Mouse (Mus musculus): ENCODE measurements at regions not wholly inside any gene's neighbourhood (a gene's known extent, or its start where the extent isn't known, plus 50 kb on each side); places are given as distances from the start of the nearest gene placed in this dataset.

- no peaks in the 10 kb centered on the region for H3K4me1 ChIP-seq (ENCODE audit: control insufficient read depth, insufficient read depth, low read depth, low read length)
- no peak for ATAC-seq
- H3K27me3 ChIP-seq (replicated peaks; ENCODE audit: control insufficient read depth, insufficient read depth, low read length), result no peaks in the 10 kb centered on the region
- no peak overlapping the region for H3K27ac ChIP-seq (ENCODE audit: low read depth, low read length)
- H3K9ac ChIP-seq (ENCODE audit: low read depth, low read length), result no peak overlapping the region
- WGBS, result 94% methylated on average over 12 of the region's 12 CpGs
- H3K9me3 ChIP-seq (ENCODE audit: control insufficient read depth, low read length), result no peaks in the 10 kb centered on the region
- H3K4me3 ChIP-seq (ENCODE audit: low read length), result no peak overlapping the region
- H3K4me2 ChIP-seq (ENCODE audit: low read length), result no peak overlapping the region
- H3K36me3 ChIP-seq (ENCODE audit: control insufficient read depth, insufficient read depth, low read length), result no peaks in the 10 kb centered on the region
Measured at GRCm38 (mm10) chr4:152663069-152663468, 185.4 kb upstream of the Kcnab2 start.

GRCm38 (mm10) chr4:152662439-152662838 lies 184.8 kb upstream of the Kcnab2 start:
- 73% methylated on average over 11 of the region's 11 CpGs for WGBS

GRCm38 (mm10) chr4:152650198-152650597 lies 172.5 kb upstream of the Kcnab2 start:
- no peak overlapping the region for H3K4me3 ChIP-seq (ENCODE audit: low read length)
- H3K27ac ChIP-seq (ENCODE audit: low read depth, low read length), result no peak overlapping the region
- peaks cover 2% of the 10 kb centered on the region; the same call in 1 of the 2 replicates for H3K4me1 ChIP-seq (ENCODE audit: control insufficient read depth, insufficient read depth, low read depth, low read length)
- H3K9ac ChIP-seq (ENCODE audit: low read depth, low read length), result no peak overlapping the region
- no peak overlapping the region for H3K4me2 ChIP-seq (ENCODE audit: low read length)
- no peaks in the 10 kb centered on the region for H3K36me3 ChIP-seq (ENCODE audit: control insufficient read depth, insufficient read depth, low read length)
- H3K9me3 ChIP-seq (ENCODE audit: control insufficient read depth, low read length), result no peaks in the 10 kb centered on the region
- ATAC-seq, result no peak
- no peaks in the 10 kb centered on the region for H3K27me3 ChIP-seq (replicated peaks; ENCODE audit: control insufficient read depth, insufficient read depth, low read length)
- 87% methylated on average over 8 of the region's 8 CpGs for WGBS

More at GRCm38 (mm10) chr4:152662439-152662838, 184.8 kb upstream of the Kcnab2 start:
- Histone ChIP-seq H3K9ac (ENCODE audit: low read depth, low read length) (no peak overlapping the region), H3K27ac (ENCODE audit: low read depth, low read length) (no peak overlapping the region), H3K4me2 (ENCODE audit: low read length) (no peak overlapping the region), H3K4me1 (ENCODE audit: control insufficient read depth, insufficient read depth, low read depth, low read length) (no peaks in the 10 kb centered on the region), H3K27me3 (replicated peaks; ENCODE audit: control insufficient read depth, insufficient read depth, low read length) (no peaks in the 10 kb centered on the region), H3K36me3 (ENCODE audit: control insufficient read depth, insufficient read depth, low read length) (no peaks in the 10 kb centered on the region), H3K9me3 (ENCODE audit: control insufficient read depth, low read length) (no peaks in the 10 kb centered on the region), H3K4me3 (ENCODE audit: low read length) (no peak overlapping the region)
- ATAC-seq, result no peak

DNA sequence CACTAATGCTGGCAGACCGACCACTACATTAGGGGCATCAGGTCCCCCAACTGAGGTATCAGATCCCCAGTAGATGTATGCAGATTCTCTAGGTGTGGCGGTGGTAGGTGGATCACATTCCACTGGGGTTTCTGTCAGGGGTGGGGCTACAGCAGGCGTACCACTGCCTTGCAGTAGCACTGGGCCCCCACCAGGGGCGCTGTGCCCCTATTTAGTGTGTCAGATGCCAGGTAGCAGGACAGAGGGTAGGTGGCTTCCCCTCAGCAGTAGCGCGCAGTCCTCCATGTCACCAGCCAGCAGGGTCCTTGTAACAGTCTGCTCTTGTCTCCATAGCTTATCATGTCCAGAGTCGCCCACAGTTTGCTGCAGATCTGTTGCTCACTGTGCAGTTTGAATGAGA lies 169.9 kb upstream of the Kcnab2 start:
- ATAC-seq, result no peak
- Histone ChIP-seq H3K4me3 (ENCODE audit: low read length) (no peak overlapping the region), H3K36me3 (ENCODE audit: control insufficient read depth, insufficient read depth, low read length) (no peaks in the 10 kb centered on the region), H3K27ac (ENCODE audit: low read depth, low read length) (no peak overlapping the region), H3K4me1 (ENCODE audit: control insufficient read depth, insufficient read depth, low read depth, low read length) (peaks cover 4% of the 10 kb centered on the region), H3K27me3 (replicated peaks; ENCODE audit: control insufficient read depth, insufficient read depth, low read length) (no peaks in the 10 kb centered on the region), H3K9ac (ENCODE audit: low read depth, low read length) (no peak overlapping the region), H3K9me3 (ENCODE audit: control insufficient read depth, low read length) (no peaks in the 10 kb centered on the region), H3K4me2 (ENCODE audit: low read length) (no peak overlapping the region)
- WGBS, result 56% methylated on average over 7 of the region's 7 CpGs

GRCm38 (mm10) chr4:152647084-152647483 lies 169.4 kb upstream of the Kcnab2 start:
- ATAC-seq, result no peak
- no peak overlapping the region for H3K9ac ChIP-seq (ENCODE audit: low read depth, low read length)
- WGBS, result 58% methylated on average over 14 of the region's 14 CpGs
- no peak overlapping the region for H3K4me2 ChIP-seq (ENCODE audit: low read length)
- no peaks in the 10 kb centered on the region for H3K36me3 ChIP-seq (ENCODE audit: control insufficient read depth, insufficient read depth, low read length)
- peaks cover 4% of the 10 kb centered on the region for H3K4me1 ChIP-seq (ENCODE audit: control insufficient read depth, insufficient read depth, low read depth, low read length)
- no peak overlapping the region for H3K4me3 ChIP-seq (ENCODE audit: low read length)
- H3K27me3 ChIP-seq (replicated peaks; ENCODE audit: control insufficient read depth, insufficient read depth, low read length), result no peaks in the 10 kb centered on the region
- H3K27ac ChIP-seq (ENCODE audit: low read depth, low read length), result no peak overlapping the region
- H3K9me3 ChIP-seq (ENCODE audit: control insufficient read depth, low read length), result no peaks in the 10 kb centered on the region

GRCm38 (mm10) chr4:152637088-152637487 lies 159.4 kb upstream of the Kcnab2 start:
- no peaks in the 10 kb centered on the region; the same call in none of the 2 replicates for H3K4me1 ChIP-seq (ENCODE audit: control insufficient read depth, insufficient read depth, low read depth, low read length)
- H3K9me3 ChIP-seq (ENCODE audit: control insufficient read depth, low read length), result no peaks in the 10 kb centered on the region
- no peak overlapping the region for H3K27ac ChIP-seq (ENCODE audit: low read depth, low read length)
- no peaks in the 10 kb centered on the region for H3K27me3 ChIP-seq (replicated peaks; ENCODE audit: control insufficient read depth, insufficient read depth, low read length)
- no peaks in the 10 kb centered on the region for H3K36me3 ChIP-seq (ENCODE audit: control insufficient read depth, insufficient read depth, low read length)
- H3K4me3 ChIP-seq (ENCODE audit: low read length), result no peak overlapping the region
- ATAC-seq, result peak; percentile 9; the same call in 1 of the 2 replicates
- no peak overlapping the region for H3K9ac ChIP-seq (ENCODE audit: low read depth, low read length)
- no peak overlapping the region for H3K4me2 ChIP-seq (ENCODE audit: low read length)
- WGBS, result 49% methylated on average over 6 of the region's 6 CpGs

DNA sequence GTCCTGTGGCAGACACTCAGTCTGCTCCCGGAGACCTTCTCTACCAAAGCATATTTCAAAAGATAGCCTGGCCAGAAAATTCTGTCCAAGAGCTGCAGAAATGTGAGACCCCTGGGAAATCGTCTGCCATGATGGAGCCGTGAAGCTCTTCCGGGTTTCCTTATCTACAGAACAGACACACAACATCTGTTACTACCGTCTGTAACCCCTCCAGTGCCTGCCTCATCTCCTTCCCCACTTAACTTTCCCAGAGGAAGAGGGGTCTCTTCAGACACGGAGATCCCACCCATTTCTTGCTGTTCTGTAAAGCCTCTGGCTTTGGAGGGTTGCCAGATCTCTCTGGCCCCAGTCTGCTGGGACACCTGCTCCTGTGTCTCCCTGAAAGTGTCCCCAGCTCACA lies 156.2 kb upstream of the Kcnab2 start:
- Histone ChIP-seq H3K4me3 (ENCODE audit: low read length) (no peak overlapping the region), H3K4me1 (ENCODE audit: control insufficient read depth, insufficient read depth, low read depth, low read length) (no peaks in the 10 kb centered on the region; the same call in 1 of the 2 replicates), H3K27me3 (replicated peaks; ENCODE audit: control insufficient read depth, insufficient read depth, low read length) (no peaks in the 10 kb centered on the region), H3K4me2 (ENCODE audit: low read length) (no peak overlapping the region), H3K9me3 (ENCODE audit: control insufficient read depth, low read length) (no peaks in the 10 kb centered on the region), H3K27ac (ENCODE audit: low read depth, low read length) (no peak overlapping the region), H3K36me3 (ENCODE audit: control insufficient read depth, insufficient read depth, low read length) (no peaks in the 10 kb centered on the region), H3K9ac (ENCODE audit: low read depth, low read length) (no peak overlapping the region)
- WGBS, result 40% methylated on average over 6 of the region's 6 CpGs
- ATAC-seq, result no peak

GRCm38 (mm10) chr4:152628111-152628510 lies 150.4 kb upstream of the Kcnab2 start:
- no peaks in the 10 kb centered on the region for H3K9me3 ChIP-seq (ENCODE audit: control insufficient read depth, low read length)
- H3K9ac ChIP-seq (ENCODE audit: low read depth, low read length), result no peak overlapping the region
- H3K27me3 ChIP-seq (replicated peaks; ENCODE audit: control insufficient read depth, insufficient read depth, low read length), result no peaks in the 10 kb centered on the region
- peaks cover 18% of the 10 kb centered on the region for H3K4me1 ChIP-seq (ENCODE audit: control insufficient read depth, insufficient read depth, low read depth, low read length)
- H3K4me2 ChIP-seq (ENCODE audit: low read length), result no peak overlapping the region
- no peak for ATAC-seq
- WGBS, result 75% methylated on average over 4 of the region's 4 CpGs
- no peak overlapping the region for H3K4me3 ChIP-seq (ENCODE audit: low read length)
- no peak overlapping the region for H3K27ac ChIP-seq (ENCODE audit: low read depth, low read length)
- H3K36me3 ChIP-seq (ENCODE audit: control insufficient read depth, insufficient read depth, low read length), result no peaks in the 10 kb centered on the region

- H3K4me3 ChIP-seq (ENCODE audit: low read length), result no peak overlapping the region; the same call in 1 of the 2 replicates
- H3K9ac ChIP-seq (ENCODE audit: low read depth, low read length), result 0 out of 2 replicates have a peak overlapping the region, but pooled peaks have one; percentile 36
- H3K27ac ChIP-seq (ENCODE audit: low read depth, low read length), result peak overlapping the region; percentile 76
- no peaks in the 10 kb centered on the region for H3K27me3 ChIP-seq (replicated peaks; ENCODE audit: control insufficient read depth, insufficient read depth, low read length)
- H3K36me3 ChIP-seq (ENCODE audit: control insufficient read depth, insufficient read depth, low read length), result no peaks in the 10 kb centered on the region
- no peaks in the 10 kb centered on the region for H3K9me3 ChIP-seq (ENCODE audit: control insufficient read depth, low read length)
- peak; percentile 67 for ATAC-seq
- peaks cover 24% of the 10 kb centered on the region for H3K4me1 ChIP-seq (ENCODE audit: control insufficient read depth, insufficient read depth, low read depth, low read length)
- 4% methylated on average over 22 of the region's 22 CpGs for WGBS
- H3K4me2 ChIP-seq (ENCODE audit: low read length), result peak overlapping the region; percentile 43
Measured at GRCm38 (mm10) chr4:152625032-152626003, 147.6 kb upstream of the Kcnab2 start.

All from hindbrain, embryonic 16.5 days (tissue).